Mouse (Mus musculus) neural tube, embryonic 11.5 days (tissue): Measurements from ENCODE around the gene Prkca. TPM values are rescaled to one million over a fixed set of nuclear protein-coding genes. Genes with fewer than 3 reads are reported as not detected.

Source experiments
- ATAC-seq: fragments of 200-750 bp; cut with Nextera tagmentation; 2 replicates; pipeline ENCODE4 v1.8.0; 2017; ENCODE audit warnings: moderate number of reproducible peaks, mild to moderate bottlenecking, moderate TSS enrichment, moderate library complexity; ENCODE audit not compliant: insufficient read depth, low FRiP score, low TSS enrichment
- DNase-seq: peaks from one replicate; pipeline ENCODE4 v3.0.0-alpha.2; 2015; ENCODE audit warnings: low spot score
- H3K27ac ChIP-seq: fragments of 300-500 bp; sonication (generic); 2 replicates; pipeline ENCODE4 v1.5.1; 2014; ENCODE audit warnings: low read depth, mild to moderate bottlenecking, low read length
- H3K27me3 ChIP-seq: fragments of 300-500 bp; sonication (generic); 2 replicates; pipeline ENCODE4 v1.6.1; 2014; ENCODE audit warnings: mild to moderate bottlenecking, low read length, mixed read lengths; ENCODE audit not compliant: control insufficient read depth, insufficient read depth
- H3K36me3 ChIP-seq: fragments of 300-500 bp; sonication (generic); 2 replicates; pipeline ENCODE4 v1.6.1; 2014; ENCODE audit warnings: mild to moderate bottlenecking, low read length, moderate library complexity, mixed read lengths; ENCODE audit not compliant: control insufficient read depth, insufficient read depth
- H3K4me1 ChIP-seq: fragments of 300-500 bp; sonication (generic); 2 replicates; pipeline ENCODE4 v1.6.1; 2014; ENCODE audit warnings: low read length, mixed read lengths; ENCODE audit not compliant: control insufficient read depth, insufficient read depth
- H3K4me2 ChIP-seq: fragments of 300-500 bp; sonication (generic); 2 replicates; pipeline ENCODE4 v1.6.1; 2014; ENCODE audit warnings: low read depth, mild to moderate bottlenecking, moderate library complexity
- H3K4me3 ChIP-seq: fragments of 300-500 bp; sonication (generic); 2 replicates; pipeline ENCODE4 v1.5.1; 2014; ENCODE audit warnings: low read depth, low read length
- H3K9ac ChIP-seq: fragments of 300-500 bp; sonication (generic); 2 replicates; pipeline ENCODE4 v1.6.1; 2014; ENCODE audit warnings: mild to moderate bottlenecking, low read length
- H3K9me3 ChIP-seq: fragments of 300-500 bp; sonication (generic); 2 replicates; pipeline ENCODE4 v1.6.1; 2016; ENCODE audit warnings: low read length; ENCODE audit not compliant: control insufficient read depth
- WGBS: fragments of 180-500 bp; shearing (Covaris S2); extraction: QIAGEN DNeasy Blood & Tissue Kit; methylation state at CpG from one replicate; pipeline ENCODE4 v1.1.7; 2014; 5-methylcytosine and 5-hydroxymethylcytosine counted together
- polyA plus RNA-seq: library from polyadenylated mRNA; unstranded; fragments of >200 nt; fragmentation: Nextera tagmentation; extraction: Ambion mirVana; gene quantifications from 2 replicates; pipeline ENCODE4 v1.2.1, GENCODE M21; 2014

Gene Prkca
- polyA plus RNA-seq, 1 experiment from 2014 or later = 7.7 TPM

DNA sequence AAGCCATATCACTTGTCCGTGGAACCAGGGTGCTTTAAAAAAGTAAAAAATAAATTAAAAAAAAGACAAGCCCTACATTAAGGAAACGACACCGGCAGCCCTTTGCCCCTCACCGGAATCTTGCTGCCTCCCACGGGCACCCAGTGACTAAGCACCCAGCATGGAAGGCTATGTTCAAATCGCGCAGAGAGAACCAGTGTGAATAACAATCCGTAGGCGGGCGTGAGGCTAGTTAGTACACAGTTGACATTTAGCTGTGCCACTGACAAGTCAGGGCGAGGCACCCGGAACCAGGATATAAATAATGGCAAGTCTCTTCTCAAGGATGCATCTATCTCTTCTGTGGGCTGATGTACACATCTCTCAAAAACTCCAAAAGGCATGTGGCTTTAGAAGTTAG is 304.7 kb downstream of the Prkca start:
- Histone ChIP-seq H3K9me3 (no peaks in the 10 kb centered on the region), H3K4me1 (no peaks in the 10 kb centered on the region; the same call in 1 of the 2 replicates), H3K9ac (no peak overlapping the region), H3K4me3 (no peak overlapping the region), H3K4me2 (no peak overlapping the region), H3K27me3 (no peaks in the 10 kb centered on the region), H3K27ac (no peak overlapping the region), H3K36me3 (no peaks in the 10 kb centered on the region)
- WGBS = 87% methylated on average over 12 of the region's 12 CpGs
- no peak for DNase-seq
- no peak for ATAC-seq

DNA sequence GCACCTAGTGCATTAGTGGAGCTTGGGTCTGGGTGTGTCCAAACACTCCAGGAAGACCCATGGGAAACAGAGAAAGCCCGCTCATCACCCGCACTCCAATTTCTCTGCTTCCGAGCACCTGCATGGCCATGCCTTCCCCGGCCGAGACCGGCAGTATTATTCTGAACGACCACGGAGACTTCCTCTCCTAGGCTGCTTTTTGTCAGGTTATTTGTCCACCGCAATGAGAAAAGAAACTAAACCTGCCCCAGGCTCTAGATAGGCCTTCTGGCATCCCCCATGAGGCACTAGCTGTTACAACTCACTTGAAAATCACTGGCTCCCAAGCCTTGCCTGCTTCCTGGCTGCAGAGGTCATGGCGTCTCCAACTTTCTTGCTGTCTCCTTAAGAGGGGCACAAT is 307.4 kb downstream of the Prkca start:
- Histone ChIP-seq H3K27me3 (no peaks in the 10 kb centered on the region), H3K36me3 (no peaks in the 10 kb centered on the region), H3K4me3 (no peak overlapping the region), H3K4me1 (no peaks in the 10 kb centered on the region; the same call in 1 of the 2 replicates), H3K4me2 (no peak overlapping the region), H3K27ac (no peak overlapping the region), H3K9ac (no peak overlapping the region), H3K9me3 (no peaks in the 10 kb centered on the region)
- ATAC-seq (no peak), DNase-seq (no peak)
- WGBS = 92% methylated on average over 10 of the region's 10 CpGs

DNA sequence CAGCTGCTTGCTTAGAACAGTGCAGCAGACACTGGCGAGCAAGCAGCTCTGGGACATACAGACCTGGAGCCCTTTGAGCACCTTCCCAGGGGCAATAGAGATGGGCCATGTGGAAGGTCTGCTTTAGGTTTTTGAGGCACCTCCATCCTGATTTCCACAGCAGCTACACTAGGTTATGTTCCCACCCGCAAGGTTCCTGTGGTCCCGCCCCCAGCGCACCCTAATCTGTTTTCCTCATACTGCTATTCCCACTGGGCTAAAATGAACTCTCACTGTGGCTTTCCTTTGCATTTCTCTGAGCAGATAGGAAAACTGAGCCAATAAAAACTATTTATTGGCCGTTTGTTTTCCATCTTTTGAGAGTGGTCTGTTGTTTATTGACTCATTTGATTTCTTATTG is 308.0 kb downstream of the Prkca start:
- Histone ChIP-seq H3K9me3 (no peaks in the 10 kb centered on the region), H3K36me3 (no peaks in the 10 kb centered on the region), H3K27me3 (no peaks in the 10 kb centered on the region), H3K4me1 (no peaks in the 10 kb centered on the region; the same call in 1 of the 2 replicates), H3K27ac (no peak overlapping the region), H3K4me3 (no peak overlapping the region), H3K4me2 (no peak overlapping the region), H3K9ac (no peak overlapping the region)
- WGBS = 85% methylated on average over 5 of the region's 5 CpGs
- DNase-seq (no peak), ATAC-seq (no peak)

DNA sequence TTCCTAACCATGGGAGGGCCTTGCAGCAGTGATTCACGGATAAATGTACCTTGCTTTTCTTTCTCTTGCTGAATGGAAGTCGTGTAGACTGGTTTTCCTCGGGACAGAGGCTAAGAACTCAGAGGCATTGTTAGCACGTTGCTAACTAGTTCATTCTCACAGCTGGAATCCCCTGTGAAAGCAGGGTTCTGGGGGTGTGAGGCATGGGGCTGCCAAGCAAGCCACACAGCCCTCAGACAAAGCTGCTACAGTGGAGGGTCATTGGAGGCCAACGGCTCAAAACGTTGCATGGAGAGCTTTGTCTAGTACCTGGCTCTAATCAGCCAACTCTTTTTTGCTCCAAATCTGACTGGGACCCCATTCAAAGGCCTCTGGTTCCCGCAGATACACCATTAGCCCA is 309.4 kb downstream of the Prkca start:
- ATAC-seq = no peak

DNA sequence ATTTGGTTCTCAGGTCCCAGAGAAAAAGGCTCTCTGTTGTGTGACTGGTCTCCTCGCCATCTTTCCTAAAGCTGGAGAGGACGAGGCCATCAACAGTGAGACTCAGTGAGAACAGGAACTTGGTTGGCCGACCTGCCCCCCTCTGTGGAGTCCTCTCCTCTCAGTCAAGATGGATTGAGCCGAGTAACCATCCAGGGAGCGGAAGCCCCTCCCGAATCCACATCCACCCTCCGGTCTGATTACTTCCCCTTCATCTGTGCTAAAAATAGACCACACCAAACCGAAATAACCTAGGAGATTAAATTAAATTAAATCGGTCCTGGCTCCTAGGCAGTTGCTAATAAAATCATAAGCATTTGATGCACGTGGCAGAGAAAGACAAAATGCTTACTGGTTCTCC is 311.2 kb downstream of the Prkca start:
- Histone ChIP-seq H3K27ac (no peak overlapping the region), H3K4me2 (no peak overlapping the region), H3K9me3 (no peaks in the 10 kb centered on the region), H3K36me3 (no peaks in the 10 kb centered on the region), H3K4me1 (no peaks in the 10 kb centered on the region), H3K27me3 (no peaks in the 10 kb centered on the region), H3K9ac (no peak overlapping the region), H3K4me3 (no peak overlapping the region)
- 87% methylated on average over 10 of the region's 10 CpGs for WGBS
- DNase-seq (no peak), ATAC-seq (no peak)

More for the DNA sequence above, 309.4 kb downstream of the Prkca start:
- no peaks in the 10 kb centered on the region for H3K9me3 ChIP-seq
- H3K9ac ChIP-seq = no peak overlapping the region
- H3K27me3 ChIP-seq = no peaks in the 10 kb centered on the region
- no peak overlapping the region for H3K27ac ChIP-seq
- 18% methylated on average over 7 of the region's 7 CpGs for WGBS
- no peak overlapping the region for H3K4me3 ChIP-seq
- no peaks in the 10 kb centered on the region; the same call in 1 of the 2 replicates for H3K4me1 ChIP-seq
- DNase-seq = no peak
- no peaks in the 10 kb centered on the region for H3K36me3 ChIP-seq
- no peak overlapping the region for H3K4me2 ChIP-seq

DNA sequence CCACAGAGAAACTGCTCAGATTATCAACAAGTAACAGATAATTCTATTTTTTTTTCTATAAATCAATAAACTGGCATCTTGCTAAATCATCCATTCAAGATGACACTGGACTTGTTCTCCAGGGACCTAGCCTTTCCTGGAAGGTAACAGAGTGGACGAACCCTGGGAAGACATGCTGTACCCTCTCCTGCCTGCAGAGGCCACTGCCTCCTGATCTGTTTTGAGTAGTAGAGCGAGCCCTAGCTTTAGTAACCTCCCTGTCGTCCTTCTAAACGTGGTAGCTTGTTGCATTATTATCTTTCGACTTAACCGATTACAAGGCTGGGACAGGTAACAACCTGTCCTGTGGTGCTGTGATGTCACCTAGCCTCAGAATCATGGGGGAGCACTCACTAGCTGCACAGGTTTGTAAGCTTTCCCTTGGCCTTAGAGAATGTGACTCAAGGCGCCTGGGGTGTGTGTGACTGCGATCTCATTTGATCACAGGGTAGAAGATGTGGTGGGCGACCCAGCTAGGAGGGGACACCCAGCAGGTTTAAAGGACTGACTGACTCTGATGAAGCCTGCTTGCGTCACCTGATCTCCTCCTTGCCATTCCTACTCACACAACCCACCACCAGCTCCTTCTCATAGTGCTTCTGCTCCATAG is 312.6 kb downstream of the Prkca start:
- H3K4me2 ChIP-seq = no peak overlapping the region
- no peak overlapping the region for H3K4me3 ChIP-seq
- ATAC-seq (no peak), DNase-seq (peak; percentile 33)
- H3K9me3 ChIP-seq = no peaks in the 10 kb centered on the region
- 59% methylated on average over 10 of the region's 10 CpGs for WGBS
- no peak overlapping the region for H3K9ac ChIP-seq
- no peaks in the 10 kb centered on the region for H3K4me1 ChIP-seq
- H3K27me3 ChIP-seq = no peaks in the 10 kb centered on the region
- H3K27ac ChIP-seq = no peak overlapping the region
- no peaks in the 10 kb centered on the region for H3K36me3 ChIP-seq

DNA sequence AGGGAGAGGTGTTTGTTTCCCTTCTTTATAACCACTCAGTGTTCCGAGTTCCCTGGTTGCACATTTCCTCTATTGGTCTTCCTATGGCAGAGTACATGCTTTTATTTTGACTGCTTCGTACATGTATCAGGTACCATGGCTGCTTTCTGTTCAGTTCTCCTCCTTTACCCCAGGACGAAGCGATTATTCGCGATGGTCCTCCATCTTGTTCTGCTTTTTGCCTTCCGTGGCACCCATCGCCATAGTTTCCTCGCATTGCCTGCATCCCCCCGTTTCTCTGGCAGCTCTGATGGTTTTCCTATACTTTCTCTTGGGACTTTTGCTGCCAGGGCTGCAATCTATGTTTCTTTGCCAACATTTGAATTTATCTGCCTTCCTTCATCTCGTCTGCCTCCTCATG is 314.4 kb downstream of the Prkca start:
- Histone ChIP-seq H3K36me3 (no peaks in the 10 kb centered on the region), H3K9me3 (no peaks in the 10 kb centered on the region), H3K27me3 (no peaks in the 10 kb centered on the region), H3K4me3 (no peak overlapping the region), H3K4me1 (no peaks in the 10 kb centered on the region), H3K4me2 (no peak overlapping the region), H3K9ac (no peak overlapping the region), H3K27ac (no peak overlapping the region)
- DNase-seq (no peak), ATAC-seq (no peak)
- WGBS = 91% methylated on average over 11 of the region's 11 CpGs

DNA sequence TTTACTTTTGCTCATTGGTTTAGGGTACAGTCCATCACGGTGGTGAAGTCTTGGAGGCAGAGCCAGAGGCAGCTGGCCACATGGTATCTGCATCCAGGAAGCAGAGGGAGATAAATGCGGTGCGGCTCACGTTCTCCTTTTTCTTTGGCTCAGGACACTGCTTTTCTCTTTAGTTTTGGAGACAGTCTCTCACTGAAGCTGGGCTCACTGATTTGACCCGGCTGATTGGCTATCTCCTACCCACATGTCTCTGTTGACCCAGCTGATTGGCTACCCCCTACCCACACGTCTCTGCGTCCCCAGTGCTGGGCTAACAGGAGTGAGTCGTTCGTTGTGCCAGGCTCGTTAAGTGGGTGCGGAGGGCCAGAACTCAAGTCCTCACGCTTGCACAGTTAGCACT is 315.3 kb downstream of the Prkca start:
- ATAC-seq (no peak), DNase-seq (no peak)
- H3K27ac ChIP-seq = no peak overlapping the region
- H3K9ac ChIP-seq = no peak overlapping the region
- no peaks in the 10 kb centered on the region for H3K27me3 ChIP-seq
- H3K36me3 ChIP-seq = no peaks in the 10 kb centered on the region
- H3K9me3 ChIP-seq = no peaks in the 10 kb centered on the region
- no peak overlapping the region for H3K4me2 ChIP-seq
- H3K4me3 ChIP-seq = no peak overlapping the region
- WGBS = 73% methylated on average over 12 of the region's 12 CpGs
- no peaks in the 10 kb centered on the region for H3K4me1 ChIP-seq

DNA sequence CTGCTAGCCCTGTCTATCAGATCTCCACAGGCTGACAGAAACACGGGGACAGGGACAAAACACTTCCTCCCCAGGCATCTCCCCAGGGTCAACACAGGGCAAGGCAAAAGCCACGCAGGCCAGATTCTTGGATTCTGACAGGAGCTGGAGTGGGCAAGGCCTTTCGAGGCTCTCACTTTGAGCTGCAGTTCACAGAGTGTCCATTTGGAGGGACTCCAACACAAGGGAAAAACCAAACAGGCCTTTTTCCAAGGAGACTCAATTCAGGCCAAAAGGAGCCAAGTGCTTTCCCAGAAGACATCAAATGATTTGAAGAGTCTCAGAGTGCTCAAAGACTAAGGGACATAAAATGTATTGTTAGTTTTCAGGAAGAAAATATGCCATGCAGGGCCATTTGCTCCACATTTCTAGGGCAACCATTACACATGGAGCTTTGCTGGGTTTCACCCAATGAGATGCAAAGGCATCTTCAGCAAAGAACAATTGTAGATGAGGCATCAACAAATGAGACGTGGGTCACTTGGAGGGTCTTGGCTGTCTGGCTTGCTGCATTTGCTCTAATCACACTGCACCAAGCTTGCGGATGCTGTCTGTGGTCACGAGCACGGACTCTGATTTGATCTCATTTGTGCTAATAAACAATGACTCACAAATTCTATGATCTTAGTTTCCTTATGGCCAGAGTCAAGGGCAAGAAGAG is 317.9 kb downstream of the Prkca start:
- no peak overlapping the region for H3K4me3 ChIP-seq
- no peaks in the 10 kb centered on the region for H3K36me3 ChIP-seq
- DNase-seq (peak; percentile 44), ATAC-seq (no peak)
- H3K27ac ChIP-seq = no peak overlapping the region
- H3K27me3 ChIP-seq = no peaks in the 10 kb centered on the region
- no peaks in the 10 kb centered on the region for H3K9me3 ChIP-seq
- H3K4me1 ChIP-seq = no peaks in the 10 kb centered on the region
- no peak overlapping the region for H3K9ac ChIP-seq
- H3K4me2 ChIP-seq = no peak overlapping the region
- 60% methylated on average over 7 of the region's 7 CpGs for WGBS
